Mouse (Mus musculus) intestine, embryonic 14.5 days (tissue): ENCODE measurements around the gene Mtrf1. TPM values are rescaled to one million over a fixed set of nuclear protein-coding genes. Genes with fewer than 3 reads are reported as not detected.
A peak's percentile ranks its signal among the peaks of the same experiment; 100 is the strongest.

Experiments used
- ATAC-seq: fragments of 200-750 bp; cut with Nextera tagmentation; replicated peaks from 2 replicates; pipeline ENCODE4 v1.8.0; 2017; ENCODE audit warnings: low read depth, moderate number of reproducible peaks, moderate TSS enrichment, moderate library complexity; ENCODE audit not compliant: low FRiP score, low TSS enrichment
- DNase-seq: peaks from one replicate; pipeline ENCODE4 v3.0.0-alpha.2; 2018; ENCODE audit warnings: low spot score
- H3K27ac ChIP-seq: fragments of 300-500 bp; sonication (generic); 2 replicates; pipeline ENCODE4 v1.5.1; 2014; ENCODE audit warnings: low read depth, mild to moderate bottlenecking, control low read depth
- H3K27me3 ChIP-seq: fragments of 300-500 bp; sonication (generic); replicated peaks from 2 replicates; pipeline ENCODE4 v1.6.1; 2014; ENCODE audit warnings: low read length, control low read depth; ENCODE audit not compliant: control insufficient read depth, insufficient read depth
- H3K36me3 ChIP-seq: fragments of 300-500 bp; sonication (generic); 2 replicates; pipeline ENCODE4 v1.6.1; 2014; ENCODE audit warnings: low read length, control low read depth; ENCODE audit not compliant: control insufficient read depth, insufficient read depth
- H3K4me1 ChIP-seq: fragments of 300-500 bp; sonication (generic); replicated peaks from 2 replicates; pipeline ENCODE4 v1.6.1; 2014; ENCODE audit warnings: low read length, control low read depth, mixed read lengths; ENCODE audit not compliant: control insufficient read depth, insufficient read depth
- H3K4me2 ChIP-seq: fragments of 300-500 bp; sonication (generic); 2 replicates; pipeline ENCODE4 v1.6.1; 2014; ENCODE audit warnings: low read length
- H3K4me3 ChIP-seq: fragments of 300-500 bp; sonication (generic); 2 replicates; pipeline ENCODE4 v1.5.1; 2014; ENCODE audit warnings: low read depth, low read length, control low read depth, mixed read lengths
- H3K9ac ChIP-seq: fragments of 300-500 bp; sonication (generic); 2 replicates; pipeline ENCODE4 v1.6.1; 2014; ENCODE audit warnings: mild to moderate bottlenecking, low read length
- H3K9me3 ChIP-seq: fragments of 300-500 bp; sonication (generic); 2 replicates; pipeline ENCODE4 v1.6.1; 2016; ENCODE audit warnings: low read length, control low read depth; ENCODE audit not compliant: control insufficient read depth
- WGBS: fragments of 180-500 bp; shearing (Covaris S2); extraction: QIAGEN DNeasy Blood & Tissue Kit; methylation state at CpG from one replicate; pipeline ENCODE4 v1.1.7; 2014; 5-methylcytosine and 5-hydroxymethylcytosine counted together
- polyA plus RNA-seq: library from polyadenylated mRNA; unstranded; fragments of >200 nt; fragmentation: Nextera tagmentation; extraction: Ambion mirVana; gene quantifications from 2 replicates; pipeline ENCODE4 v1.2.1, GENCODE M21; 2014

The Mtrf1 gene
- 10.0 and 10.5 TPM in 2 replicates for polyA plus RNA-seq

DNA sequence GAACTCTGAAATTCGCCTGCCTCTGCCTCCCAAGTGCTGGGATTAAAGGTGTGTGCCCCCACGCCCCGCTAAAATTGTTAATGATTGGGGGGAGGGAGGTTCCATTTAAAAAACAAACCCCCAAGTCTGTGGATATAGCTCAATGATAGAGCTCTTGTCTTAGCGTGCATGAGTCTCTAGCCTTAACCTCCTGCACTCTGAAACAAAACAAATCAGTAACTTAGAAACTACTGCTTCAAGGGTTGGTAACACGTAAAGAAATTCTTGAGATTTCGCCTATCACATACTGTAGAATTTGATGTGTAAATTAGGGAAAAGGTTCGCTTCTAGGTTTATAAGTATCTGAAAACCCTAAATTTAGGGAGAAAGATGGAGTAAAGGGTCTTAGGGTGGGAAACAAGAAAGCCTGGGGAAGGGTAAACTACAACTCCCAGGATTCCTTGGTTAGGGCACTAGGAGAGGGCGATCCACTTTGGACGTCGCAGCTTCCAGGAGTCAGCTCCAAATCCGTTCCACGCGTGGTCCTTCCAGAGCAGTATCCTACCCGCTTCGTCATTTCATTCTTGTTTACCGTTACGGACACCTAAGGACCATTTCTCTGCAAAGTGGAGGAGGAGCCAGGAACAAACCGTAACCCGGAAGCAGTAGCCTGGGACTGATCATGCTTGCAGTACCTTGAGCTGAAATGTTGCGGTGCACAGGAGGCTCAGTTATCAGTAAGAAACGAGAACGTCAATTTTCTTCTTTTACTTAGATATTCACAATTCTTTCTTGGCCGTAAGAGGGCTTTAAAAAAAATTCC, at the start of gene Mtrf1:
Mtrf1 (plus strand) TSS at position 452 of the 802 bp plus-strand sequence.
- no peaks in the 10 kb centered on the region for H3K4me1 ChIP-seq
- no peaks in the 10 kb centered on the region for H3K27me3 ChIP-seq
- H3K4me3 ChIP-seq, result peak within 1 kb of the TSS; percentile 72
- H3K4me2 ChIP-seq, result peak within 1 kb of the TSS; percentile 48
- WGBS, result 18% methylated on average over 23 of the region's 23 CpGs
- H3K9ac ChIP-seq, result peak within 1 kb of the TSS; percentile 58
- ATAC-seq, result peak; percentile 90
- H3K27ac ChIP-seq, result peak within 1 kb of the TSS; percentile 82
- DNase-seq, result peak; percentile 89
- no peaks in the 10 kb centered on the region for H3K9me3 ChIP-seq
- peaks cover 12% of the 10 kb centered on the region for H3K36me3 ChIP-seq

GRCm38 (mm10) chr14:79358055-79358454, 39.5 kb upstream of the Mtrf1 start:
- no peak for ATAC-seq
- H3K27me3 ChIP-seq, result no peaks in the 10 kb centered on the region
- no peaks in the 10 kb centered on the region for H3K4me1 ChIP-seq
- no peaks in the 10 kb centered on the region for H3K9me3 ChIP-seq
- 69% methylated on average over 2 of the region's 2 CpGs for WGBS
- no peak overlapping the region for H3K4me2 ChIP-seq
- no peak for DNase-seq
- no peak overlapping the region for H3K27ac ChIP-seq
- H3K36me3 ChIP-seq, result peaks cover 60% of the 10 kb centered on the region
- no peak overlapping the region for H3K9ac ChIP-seq
- no peak overlapping the region for H3K4me3 ChIP-seq

DNA sequence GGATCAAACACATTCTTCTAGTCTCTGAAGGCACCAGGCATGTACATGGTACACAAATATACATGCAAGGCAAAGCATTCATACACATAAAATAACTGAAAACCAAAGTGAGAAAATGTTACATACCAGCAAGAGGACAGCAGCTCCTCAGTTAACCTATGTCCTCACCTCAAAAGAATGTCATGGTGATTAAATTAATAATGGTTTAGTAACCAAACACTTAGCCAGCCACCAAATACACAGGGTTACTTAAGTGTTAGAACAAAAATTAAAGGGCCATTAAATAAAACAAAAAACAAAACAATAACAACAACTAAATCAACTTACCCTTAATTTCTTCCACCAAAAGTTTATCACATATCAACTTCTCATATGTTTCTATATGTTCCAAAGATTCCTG, 20.5 kb upstream of the Mtrf1 start:
- DNase-seq, result no peak
- no peaks in the 10 kb centered on the region for H3K27me3 ChIP-seq
- no peak overlapping the region for H3K27ac ChIP-seq
- no peak for ATAC-seq
- H3K9me3 ChIP-seq, result no peaks in the 10 kb centered on the region
- H3K9ac ChIP-seq, result no peak overlapping the region
- no peaks in the 10 kb centered on the region for H3K4me1 ChIP-seq
- peaks cover 33% of the 10 kb centered on the region for H3K36me3 ChIP-seq
- H3K4me2 ChIP-seq, result no peak overlapping the region
- no peak overlapping the region for H3K4me3 ChIP-seq

GRCm38 (mm10) chr14:79383120-79383519, 14.5 kb upstream of the Mtrf1 start:
- no peak overlapping the region for H3K4me2 ChIP-seq
- H3K9ac ChIP-seq, result no peak overlapping the region
- no peaks in the 10 kb centered on the region for H3K4me1 ChIP-seq
- no peak overlapping the region for H3K27ac ChIP-seq
- 90% methylated on average over 7 of the region's 7 CpGs for whole genome bisulfite sequencing
- no peak overlapping the region for H3K4me3 ChIP-seq
- no peaks in the 10 kb centered on the region for H3K9me3 ChIP-seq
- no peak for DNase-seq
- H3K36me3 ChIP-seq, result peaks cover 48% of the 10 kb centered on the region
- no peak for ATAC-seq
- no peaks in the 10 kb centered on the region for H3K27me3 ChIP-seq

DNA sequence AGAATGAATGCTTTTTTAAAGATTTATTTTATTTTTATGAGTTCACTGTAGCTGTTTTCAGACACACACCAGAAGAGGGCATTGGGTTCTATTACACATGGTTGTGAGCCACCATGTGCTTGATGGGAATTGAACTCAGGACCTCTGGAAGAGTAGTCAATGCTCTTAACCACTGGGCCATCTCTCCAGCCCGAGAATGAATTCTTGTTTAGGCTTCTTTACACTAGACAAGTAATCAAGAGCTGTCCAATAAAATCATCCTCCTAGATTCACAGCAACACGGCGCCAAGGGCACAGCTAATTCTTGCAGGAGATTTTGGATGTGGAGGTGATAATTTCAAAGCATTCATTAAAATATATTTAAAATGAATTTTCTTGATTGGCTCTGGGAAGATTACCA, 9.3 kb upstream of the Mtrf1 start:
- Histone ChIP-seq H3K4me1 (peaks cover 10% of the 10 kb centered on the region; the same call in 1 of the 2 replicates), H3K9me3 (no peaks in the 10 kb centered on the region), H3K27ac (no peak overlapping the region), H3K9ac (no peak overlapping the region), H3K27me3 (no peaks in the 10 kb centered on the region), H3K4me2 (peak overlapping the region; percentile 55; the same call in 1 of the 2 replicates), H3K4me3 (no peak overlapping the region), H3K36me3 (peaks cover 19% of the 10 kb centered on the region)
- no peak for DNase-seq
- no peak for ATAC-seq
- WGBS, result 87% methylated on average over 3 of the region's 3 CpGs

DNA sequence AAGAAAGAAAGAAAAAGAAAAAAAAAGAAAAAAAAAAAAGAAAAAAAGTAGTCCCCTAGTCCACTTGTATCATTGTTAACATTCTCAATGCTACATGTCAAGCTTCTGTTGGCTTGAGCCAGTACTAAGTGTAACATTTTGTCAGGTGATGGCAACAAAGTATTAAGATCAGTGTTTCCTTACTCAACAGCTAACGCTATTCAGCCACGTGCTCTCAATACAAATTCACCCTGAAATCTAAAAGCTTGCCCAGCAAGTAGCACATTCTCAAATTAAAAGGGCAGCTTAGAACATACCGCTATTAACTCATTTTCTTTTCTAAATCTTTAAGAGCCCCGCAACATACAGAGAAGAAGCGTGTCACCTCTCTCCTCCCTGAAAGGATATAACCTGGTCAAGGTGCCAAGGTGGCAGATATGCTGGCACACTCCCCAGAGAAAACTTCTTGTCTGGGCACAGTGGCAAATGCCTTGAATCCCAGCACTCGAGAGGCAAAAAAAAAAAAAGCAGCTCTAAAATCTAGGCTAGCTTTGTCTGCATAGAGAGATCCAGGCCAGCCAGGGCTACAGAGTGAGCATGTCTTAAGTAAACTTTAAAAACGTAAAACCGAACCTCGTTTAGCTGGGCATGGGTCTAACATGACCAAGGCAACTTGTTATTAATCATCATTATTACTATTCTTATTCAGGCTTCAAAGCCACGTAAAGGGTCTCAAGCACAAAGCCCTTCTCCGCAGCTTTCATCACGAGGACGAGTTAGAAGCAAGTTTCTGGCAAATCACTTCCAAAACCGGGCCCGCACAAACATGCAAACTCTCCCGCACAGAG, 7.9 kb upstream of the Mtrf1 start:
- DNase-seq, result peak; percentile 55
- Histone ChIP-seq H3K27me3 (no peaks in the 10 kb centered on the region), H3K4me3 (peak overlapping the region; percentile 75), H3K4me2 (peak overlapping the region; percentile 55), H3K27ac (peak overlapping the region; percentile 98), H3K36me3 (peaks cover 16% of the 10 kb centered on the region), H3K9ac (peak overlapping the region; percentile 83), H3K9me3 (no peaks in the 10 kb centered on the region), H3K4me1 (peaks cover 10% of the 10 kb centered on the region; the same call in 1 of the 2 replicates)
- 1% methylated on average over 16 of the region's 16 CpGs for WGBS
- ATAC-seq, result 0 out of 2 replicates have a peak, but pooled peaks have one; percentile 1

DNA sequence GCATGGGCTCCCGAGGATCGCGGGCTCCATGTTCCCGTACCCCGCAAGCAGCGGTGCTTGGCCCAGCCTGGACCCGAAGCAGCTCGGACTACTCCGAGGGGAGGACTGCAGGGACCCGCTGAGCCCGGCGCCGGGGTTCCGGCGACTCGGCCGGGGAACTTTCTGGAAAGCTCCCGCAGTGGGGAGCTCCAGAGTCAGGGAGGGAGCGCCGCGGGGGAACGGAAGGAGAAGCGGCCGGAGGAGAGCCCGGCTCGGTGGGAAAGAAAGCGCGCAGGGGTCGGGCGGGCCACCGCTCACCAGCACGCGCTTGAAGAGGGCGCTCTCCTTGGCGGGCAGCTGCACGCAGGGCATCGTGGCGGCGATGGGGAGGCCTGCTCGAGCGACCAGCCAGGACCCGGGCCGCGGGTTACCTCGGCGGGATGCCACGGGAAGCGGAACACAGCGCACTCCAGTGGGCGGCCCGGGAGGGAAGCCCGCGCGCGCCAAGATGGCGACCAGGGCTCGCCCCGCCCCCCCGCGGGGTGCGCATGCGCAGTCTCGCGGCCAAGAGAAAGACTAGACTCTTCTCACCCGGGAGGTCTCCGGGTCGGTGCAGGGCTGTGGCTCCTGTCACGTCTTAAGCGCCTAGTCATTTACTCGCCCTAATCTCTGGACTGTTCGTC, 7.2 kb upstream of the Mtrf1 start, which contains the start of gene Naa16:
Naa16 (minus strand) TSS at position 514 of the 662 bp plus-strand sequence.
- Histone ChIP-seq H3K9ac (peak within 1 kb of the TSS; percentile 83), H3K27ac (peak within 1 kb of the TSS; percentile 98), H3K9me3 (no peaks in the 10 kb centered on the region), H3K36me3 (peaks cover 10% of the 10 kb centered on the region), H3K4me2 (peak within 1 kb of the TSS; percentile 55), H3K4me3 (peak within 1 kb of the TSS; percentile 75), H3K4me1 (peaks cover 10% of the 10 kb centered on the region; the same call in 1 of the 2 replicates), H3K27me3 (no peaks in the 10 kb centered on the region)
- peak; percentile 96 for ATAC-seq
- WGBS, result under 1% methylated on average over 65 of the region's 71 CpGs
- peak; percentile 99 for DNase-seq

DNA sequence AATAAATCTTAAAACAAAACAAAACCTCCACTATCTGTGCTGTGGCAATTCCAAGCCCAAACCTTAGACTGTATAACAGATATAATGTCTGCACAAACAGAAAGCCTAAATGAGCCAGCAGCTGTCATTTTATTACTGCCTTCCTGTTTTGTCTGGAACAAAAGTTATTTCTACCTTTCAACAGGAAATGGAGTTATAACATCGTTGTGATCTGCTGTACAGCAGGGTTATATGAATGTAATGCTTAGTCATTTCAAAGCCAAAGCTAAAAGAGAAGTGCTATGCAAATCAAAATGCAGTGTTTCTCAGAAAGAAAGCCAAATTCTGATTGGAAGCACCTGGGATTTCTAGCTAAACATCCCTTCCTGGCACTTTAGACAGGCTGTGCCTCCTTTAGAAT, 4.3 kb upstream of the Mtrf1 start:
- DNase-seq (no peak), ATAC-seq (no peak)
- Histone ChIP-seq H3K9me3 (no peaks in the 10 kb centered on the region), H3K36me3 (no peaks in the 10 kb centered on the region), H3K9ac (no peak overlapping the region), H3K4me3 (no peak overlapping the region), H3K27me3 (no peaks in the 10 kb centered on the region), H3K4me2 (no peak overlapping the region), H3K4me1 (peaks cover 10% of the 10 kb centered on the region; the same call in 1 of the 2 replicates), H3K27ac (no peak overlapping the region)
- 32% methylated on average over 1 of the region's 1 CpGs for WGBS
